Mouse (Mus musculus) kidney, postnatal 4 days (tissue): ENCODE data around the gene Stap1.

ENCODE experiments used
- DNase-seq, 2 experiments: peaks; one replicate each; pipeline ENCODE4 v3.0.0; 2021; ENCODE audit warnings: mixed read lengths in 2 of 2

The Stap1 gene

DNA sequence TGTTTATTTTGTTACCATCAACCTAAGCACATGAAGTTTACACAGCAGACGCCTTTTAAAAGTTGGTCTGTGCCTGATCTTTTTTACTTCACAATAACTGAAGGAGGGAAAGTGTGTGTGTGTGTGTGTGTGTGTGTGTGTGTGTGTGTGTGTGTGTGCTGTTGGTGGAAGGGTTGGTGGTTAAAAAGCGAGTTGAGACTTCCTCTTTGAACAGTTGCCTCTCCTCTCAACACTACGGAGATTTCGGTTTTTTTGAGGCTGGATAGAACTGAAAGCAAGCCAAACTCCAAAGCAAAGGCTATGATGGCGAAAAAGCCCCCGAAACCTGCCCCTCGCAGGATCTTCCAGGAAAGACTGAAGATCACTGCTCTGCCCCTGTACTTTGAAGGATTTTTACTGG lies at the start of gene Stap1:
TSS of gene Stap1 (plus strand) at position 209 of the 400 bp plus-strand sequence.
- DNase-seq: no peak

DNA sequence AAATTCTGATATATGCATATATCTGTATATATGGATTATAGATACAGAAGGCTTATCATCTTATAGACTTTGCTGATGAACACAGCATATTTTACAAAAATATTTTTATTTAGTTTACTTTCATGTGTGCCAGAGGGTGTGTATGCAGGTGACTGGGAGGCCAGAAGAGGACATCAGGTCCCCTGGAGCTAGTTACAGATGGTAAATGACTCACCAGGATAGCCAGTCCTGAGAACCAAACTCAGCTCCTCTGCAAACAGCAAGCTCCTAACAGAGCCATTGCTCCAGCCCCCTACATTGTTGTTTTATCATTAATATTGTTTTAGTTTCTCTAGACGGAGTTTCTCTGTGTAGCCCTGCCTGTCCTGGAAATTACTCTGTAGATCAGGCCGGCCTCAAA lies 41.7 kb upstream of the Stap1 start:
- DNase-seq: no peak

GRCm38 (mm10) chr5:86063501-86063900 lies 8.0 kb upstream of the Stap1 start:
- DNase-seq: no peak

- peak; percentile 99 for DNase-seq
These were observed 6.3 kb upstream of the Stap1 start, which contains the start of gene Cenpc1 for GRCm38 (mm10) chr5:86065101-86065875. Gene Cenpc1, minus strand, starts transcription at chr5:86065583.

DNA sequence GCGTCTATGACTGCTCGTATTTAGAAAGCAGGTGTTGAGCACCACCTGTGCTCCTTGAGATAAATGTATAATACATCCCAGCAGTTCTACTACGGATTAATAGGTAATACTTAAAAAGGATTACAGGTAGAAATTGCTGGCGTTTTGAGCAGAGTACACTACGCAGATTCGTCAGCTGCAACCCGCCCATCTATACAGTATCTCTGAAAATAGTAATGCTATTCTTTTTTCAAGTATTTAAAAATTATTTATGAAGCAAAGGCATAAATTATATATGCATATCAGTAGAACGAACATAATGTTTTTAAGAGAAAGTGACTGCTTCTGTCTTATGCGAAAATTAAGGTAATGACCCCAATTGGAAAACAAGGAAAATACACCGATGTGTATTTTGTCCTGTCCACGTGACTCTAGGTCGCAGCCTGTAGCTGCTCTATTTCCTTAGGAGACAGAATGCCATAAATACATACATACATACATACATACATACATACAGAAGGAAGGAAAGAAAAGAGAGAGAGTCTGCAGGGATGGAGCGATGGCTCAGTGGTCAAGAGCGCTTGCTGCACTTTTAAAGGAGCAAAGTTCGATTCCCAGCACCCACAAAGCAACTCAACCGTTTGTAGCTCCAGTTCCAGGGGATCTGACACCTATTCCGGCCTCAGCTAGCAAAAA lies 5.5 kb upstream of the Stap1 start:
- DNase-seq: no peak

- peak; percentile 91 to 93 for DNase-seq
These were observed 5.0 kb upstream of the Stap1 start for GRCm38 (mm10) chr5:86066551-86066929.

- no peak for DNase-seq
These were observed 3.1 kb upstream of the Stap1 start for GRCm38 (mm10) chr5:86068451-86068850.

- DNase-seq: no peak
These were observed 2.4 kb upstream of the Stap1 start for GRCm38 (mm10) chr5:86069121-86069520.

DNA sequence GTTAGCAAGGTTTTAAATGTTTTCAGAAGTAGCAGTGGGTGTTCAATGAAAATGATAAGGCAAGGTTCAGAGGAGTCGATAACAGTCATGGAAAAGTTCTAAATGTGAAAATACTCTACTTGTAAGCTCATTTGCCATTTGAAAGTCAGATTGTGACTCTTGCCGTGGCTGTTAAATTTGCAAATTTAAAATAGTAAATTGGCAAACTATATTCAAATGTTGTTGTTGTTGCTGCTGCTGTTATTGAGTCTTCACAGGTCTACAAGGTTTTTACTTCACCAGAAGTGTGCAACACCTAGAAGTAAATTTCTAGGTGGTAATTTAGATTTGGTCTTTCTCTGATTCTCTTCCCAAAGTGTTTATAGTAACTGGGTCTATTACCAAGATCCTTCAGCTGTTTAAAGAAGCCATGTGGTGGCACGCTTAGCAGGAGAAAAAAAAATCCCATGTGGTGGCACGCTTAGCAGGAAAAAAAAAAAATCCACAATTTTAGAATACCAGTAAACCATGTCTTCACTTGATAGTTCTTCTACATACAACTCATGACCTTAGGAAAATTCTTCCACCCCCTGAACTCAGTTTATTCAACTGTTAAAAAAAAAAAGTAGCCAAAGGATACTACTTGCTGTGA lies 1.3 kb downstream of the Stap1 start:
- DNase-seq: no peak

DNA sequence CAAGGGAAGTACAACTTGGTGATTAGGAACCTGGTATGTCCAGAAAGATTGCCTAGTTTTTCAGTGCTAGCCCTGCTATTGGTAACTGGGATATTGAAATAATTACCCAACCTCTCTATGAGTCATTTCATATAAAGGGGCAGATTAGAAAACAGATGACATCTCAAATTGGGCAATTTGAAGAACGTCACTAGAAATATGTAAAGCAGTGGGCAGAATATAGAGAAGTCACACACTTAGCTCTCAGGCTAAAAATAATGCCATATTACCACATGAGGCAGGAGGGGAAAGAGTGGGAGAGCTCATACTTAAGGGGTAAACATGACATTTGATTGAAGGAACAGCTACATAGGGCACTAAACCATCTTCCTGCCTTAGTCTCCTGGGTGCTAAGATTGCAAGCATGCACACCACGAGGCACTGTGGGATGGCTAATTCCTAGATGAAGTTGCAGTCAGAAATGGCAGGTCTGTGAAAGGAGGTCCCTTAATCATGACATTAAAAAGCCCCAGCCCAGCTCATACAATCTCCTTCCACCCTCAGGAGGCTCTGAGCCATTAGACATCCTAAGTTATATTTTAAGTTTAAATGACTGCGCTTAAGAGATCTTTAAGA lies 7.3 kb downstream of the Stap1 start:
- no peak for DNase-seq

DNA sequence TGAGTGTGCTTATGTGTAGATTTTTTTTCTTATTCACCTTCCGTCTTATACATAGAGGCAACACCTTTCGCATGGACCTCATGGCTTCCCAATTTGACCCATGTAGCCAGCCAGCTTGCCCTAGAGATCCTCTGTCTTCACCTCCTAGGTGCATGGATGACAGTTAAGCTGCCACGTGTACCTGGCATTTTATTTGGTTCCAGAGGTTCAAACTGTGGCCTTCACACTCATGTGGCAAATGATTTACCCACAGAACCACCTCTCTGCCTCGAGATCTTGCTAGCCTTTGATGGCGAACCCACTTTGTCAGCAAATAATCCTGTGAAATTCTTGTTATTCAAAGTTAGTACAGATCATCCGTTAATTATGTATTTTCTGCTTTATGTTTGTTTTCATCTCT lies 12.4 kb downstream of the Stap1 start:
- DNase-seq: no peak

DNA sequence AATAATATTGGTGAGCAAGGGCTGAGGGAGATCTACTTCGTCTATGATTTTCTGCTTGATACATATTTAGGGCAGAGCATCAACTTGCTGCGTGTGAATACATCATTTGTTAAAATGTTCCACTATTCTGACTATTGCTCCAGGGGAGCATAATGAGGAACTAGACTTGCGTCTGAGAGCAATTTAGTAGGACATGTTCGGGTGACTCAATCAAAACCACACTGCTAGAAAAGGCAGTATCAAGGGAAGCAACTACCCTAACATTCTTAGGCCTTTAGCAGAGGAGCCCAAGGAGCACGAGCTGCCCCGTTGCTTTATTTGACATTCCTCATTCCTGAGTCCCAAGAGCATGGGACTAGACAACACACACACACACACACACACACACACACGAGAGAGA lies 13.4 kb downstream of the Stap1 start:
- DNase-seq: no peak

DNA sequence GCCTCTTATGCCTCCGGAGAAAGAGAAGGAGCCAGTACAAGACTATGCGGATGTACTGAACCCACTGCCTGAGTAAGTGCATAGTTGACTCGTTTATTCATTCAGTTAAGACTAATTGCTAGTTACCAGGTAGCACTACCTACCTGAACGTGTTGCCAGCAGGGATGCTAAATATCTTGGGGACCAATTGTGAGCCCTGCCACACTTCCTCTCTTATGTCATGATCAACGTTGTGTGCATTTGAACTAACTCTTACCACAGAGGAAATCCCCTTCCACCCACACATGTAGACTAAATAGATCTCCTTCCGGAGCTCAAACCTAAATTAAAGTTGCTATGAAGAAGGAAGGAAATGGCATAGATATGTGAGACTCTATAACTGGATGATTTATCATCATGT lies 15.2 kb downstream of the Stap1 start:
- DNase-seq: no peak

- DNase-seq: no peak
These were observed 23.2 kb downstream of the Stap1 start for GRCm38 (mm10) chr5:86094754-86095153.

GRCm38 (mm10) chr5:86098988-86099387 lies 27.4 kb downstream of the Stap1 start:
- no peak for DNase-seq

DNA sequence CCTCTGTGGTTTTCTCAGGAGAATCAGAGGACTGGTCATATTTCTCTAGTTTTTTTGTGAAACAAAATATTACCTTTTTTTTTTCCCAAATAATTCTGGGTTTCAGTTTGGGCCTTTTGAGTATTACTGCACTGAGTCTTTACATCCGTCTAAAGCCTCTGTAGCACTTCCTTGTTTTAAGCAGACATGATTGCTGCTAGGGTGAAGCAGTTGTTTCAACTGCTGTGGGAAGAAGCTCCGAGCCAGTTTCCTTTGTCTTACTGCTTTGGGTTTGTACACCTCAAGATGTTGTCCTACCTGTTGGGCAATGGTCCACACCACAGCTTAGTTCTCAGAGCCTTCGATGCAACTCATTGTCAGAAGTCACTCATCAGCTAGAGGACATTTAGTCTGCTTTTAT lies 29.1 kb downstream of the Stap1 start:
- no peak for DNase-seq

- DNase-seq: no peak
These were observed 30.6 kb downstream of the Stap1 start for GRCm38 (mm10) chr5:86102176-86102575.

DNA sequence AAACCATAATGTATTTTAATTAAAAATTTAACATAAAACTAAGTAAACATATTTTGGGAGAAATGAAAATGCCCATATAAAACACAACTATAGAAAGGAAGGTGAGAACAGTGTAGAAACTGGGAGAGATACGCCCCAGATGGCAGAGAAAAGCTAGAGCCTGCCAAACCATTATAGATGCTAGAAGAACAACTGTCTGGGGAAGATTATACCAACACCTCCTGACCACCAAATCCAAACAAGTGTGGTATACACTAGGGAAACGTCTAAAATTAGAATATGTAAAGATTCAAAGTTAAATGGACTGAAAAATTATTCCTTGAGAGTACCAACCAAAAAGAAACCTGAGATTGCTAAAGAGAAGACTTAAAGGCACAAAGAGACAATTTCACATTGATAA lies 35.1 kb downstream of the Stap1 start:
- no peak for DNase-seq

DNA sequence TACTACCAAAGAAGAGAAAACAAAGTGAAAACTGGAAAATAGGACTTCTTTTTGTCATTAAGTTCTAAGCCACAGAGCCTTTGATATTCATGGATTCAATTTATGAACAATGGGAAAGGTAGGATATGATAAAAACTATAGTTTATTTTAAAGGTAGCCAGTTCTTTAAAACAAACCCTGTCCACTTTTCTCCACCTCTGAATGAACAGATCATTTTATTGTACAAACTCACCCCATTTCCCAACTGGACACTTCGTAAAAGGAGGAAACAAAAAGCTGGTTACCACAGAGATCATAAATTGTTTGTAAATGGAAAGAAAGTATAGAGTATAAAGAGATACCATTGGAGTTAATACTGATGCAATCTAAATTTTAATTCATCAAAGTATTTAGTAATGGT lies 39.5 kb downstream of the Stap1 start:
- DNase-seq: no peak

GRCm38 (mm10) chr5:86113037-86113436 lies 41.5 kb downstream of the Stap1 start:
- DNase-seq: no peak

- no peak for DNase-seq
These were observed 42.5 kb downstream of the Stap1 start for GRCm38 (mm10) chr5:86113997-86114396.

DNA sequence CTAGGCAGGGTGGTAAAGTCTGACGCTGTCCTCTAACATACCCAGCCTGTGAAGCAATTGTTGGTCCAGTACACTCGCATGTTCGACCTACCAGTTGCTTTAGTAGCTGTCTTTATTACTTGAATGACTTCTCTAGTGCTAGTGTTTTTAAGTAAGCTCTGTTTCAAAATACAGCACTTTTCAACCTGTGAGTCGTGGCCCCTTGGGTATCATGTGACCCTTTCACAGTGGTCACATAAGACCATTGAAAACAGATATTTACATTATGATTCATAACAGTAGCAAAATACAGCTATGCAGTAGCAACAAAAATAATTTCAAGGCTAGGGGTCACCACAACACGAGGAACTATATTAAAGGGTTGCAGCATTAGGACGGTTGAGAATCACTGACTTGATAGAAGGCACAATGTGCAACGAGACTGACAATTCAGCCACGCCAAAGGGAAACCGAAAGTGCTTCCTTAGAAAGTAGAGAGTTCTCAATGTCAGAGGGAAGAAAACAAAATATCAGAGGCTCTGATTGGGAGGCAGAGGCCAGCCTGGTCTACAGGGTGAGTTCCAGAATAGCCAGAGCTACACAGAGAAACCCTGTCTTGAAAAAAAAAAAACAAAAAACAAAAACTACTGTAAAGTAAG lies 47.0 kb downstream of the Stap1 start:
- no peak for DNase-seq

DNA sequence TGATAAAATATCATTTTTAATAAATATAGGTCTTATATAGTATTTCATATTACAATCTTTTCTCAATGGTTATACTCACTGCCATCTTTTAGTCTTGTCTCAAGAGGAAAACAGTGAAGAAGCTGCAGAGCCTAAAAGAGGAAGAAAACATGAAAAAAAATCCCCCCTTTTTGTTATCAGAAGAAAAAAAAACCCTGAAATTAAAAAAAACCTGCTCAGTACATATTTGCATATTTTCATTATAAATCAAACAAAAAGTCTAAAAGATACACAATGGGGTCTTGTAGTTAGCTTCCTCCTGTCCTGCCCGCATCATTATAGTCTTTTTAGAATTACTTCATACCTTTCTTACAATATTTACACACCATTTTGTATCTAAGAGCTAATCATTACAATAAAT lies 57.2 kb downstream of the Stap1 start:
- DNase-seq: no peak
